Mouse (Mus musculus) neutrophil, adult 5-6 weeks (primary cell): ENCODE data around the gene Prdm10. TPM values are rescaled to one million over a fixed set of nuclear protein-coding genes. Genes with fewer than 3 reads are reported as not detected.
A peak's percentile ranks its signal among the peaks of the same experiment; 100 is the strongest.

ENCODE experiments used
- ATAC-seq: fragments of 151-379, 151-347 bp; 2 replicates; pipeline ENCODE4 v1.8.0; 2017; ENCODE audit warnings: mild to moderate bottlenecking, moderate TSS enrichment; ENCODE audit not compliant: insufficient number of reproducible peaks, poor library complexity, low FRiP score, severe bottlenecking; ENCODE audit errors: extremely low read depth
- total RNA-seq: library from RNA; stranded (forward); fragments of 200-1000 nt; gene quantifications from 2 replicates; pipeline ENCODE4 v1.2.3, GENCODE M21; 2017

The Prdm10 gene
- total RNA-seq, 1 experiment from 2014 or later, result 18.6 TPM

DNA sequence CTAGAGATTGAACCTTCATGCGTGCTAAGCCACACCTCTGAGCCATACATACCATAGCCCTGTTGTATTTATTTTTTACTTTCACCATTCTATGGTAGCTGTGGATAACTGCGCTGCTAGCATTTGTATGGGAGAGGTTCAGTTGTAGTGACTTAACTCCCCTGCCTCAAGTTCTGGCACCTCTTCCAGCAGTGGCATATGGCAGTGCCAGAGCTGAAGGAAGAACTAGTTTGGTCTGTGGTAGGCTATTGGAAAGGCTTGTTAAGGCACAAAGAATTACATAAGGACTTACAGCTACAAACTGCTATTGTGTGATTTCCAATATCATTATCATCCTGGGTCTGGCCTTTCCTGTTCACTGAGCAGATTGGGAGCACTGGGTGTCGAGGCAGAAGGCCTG lies 16.0 kb downstream of the Prdm10 start:
- no peak for ATAC-seq

DNA sequence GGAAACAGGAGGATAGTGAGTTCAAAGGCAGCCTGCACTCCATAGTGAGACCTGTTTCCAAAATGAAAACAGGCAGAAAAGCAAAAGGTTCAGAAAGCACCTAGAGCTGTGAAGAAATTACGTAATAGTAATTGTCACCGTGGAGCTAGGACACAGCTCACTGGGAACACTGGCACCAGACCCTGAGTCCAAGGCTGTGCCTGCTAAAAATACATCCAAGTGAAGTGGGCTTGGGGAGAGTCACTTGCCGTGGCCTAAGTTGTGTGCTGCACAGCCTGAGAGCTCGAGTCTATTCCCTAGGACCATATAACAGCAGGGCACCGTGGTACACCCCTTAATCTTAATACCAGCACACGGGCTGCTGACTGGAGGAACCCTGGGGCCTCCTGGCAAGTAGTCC lies 18.4 kb downstream of the Prdm10 start:
- no peak for ATAC-seq

DNA sequence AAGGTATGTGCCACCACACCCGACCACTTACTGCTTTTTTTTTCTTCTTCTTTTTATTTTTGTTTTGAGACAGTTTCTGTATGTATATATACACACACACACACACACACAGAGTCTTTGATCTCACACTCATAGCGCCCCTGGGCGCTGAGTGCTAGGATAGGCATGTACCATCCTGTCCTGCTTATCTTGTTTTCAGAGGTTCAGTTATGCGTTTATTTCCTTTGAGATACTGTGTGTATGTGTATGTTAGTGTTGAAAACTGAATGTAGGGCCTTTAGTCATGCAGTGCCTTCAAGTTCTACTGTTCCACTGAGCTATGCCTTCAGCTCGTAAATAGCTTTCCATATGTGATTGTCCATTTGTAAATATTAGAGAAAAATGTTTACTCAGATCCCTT lies 20.2 kb downstream of the Prdm10 start:
- ATAC-seq, result no peak

DNA sequence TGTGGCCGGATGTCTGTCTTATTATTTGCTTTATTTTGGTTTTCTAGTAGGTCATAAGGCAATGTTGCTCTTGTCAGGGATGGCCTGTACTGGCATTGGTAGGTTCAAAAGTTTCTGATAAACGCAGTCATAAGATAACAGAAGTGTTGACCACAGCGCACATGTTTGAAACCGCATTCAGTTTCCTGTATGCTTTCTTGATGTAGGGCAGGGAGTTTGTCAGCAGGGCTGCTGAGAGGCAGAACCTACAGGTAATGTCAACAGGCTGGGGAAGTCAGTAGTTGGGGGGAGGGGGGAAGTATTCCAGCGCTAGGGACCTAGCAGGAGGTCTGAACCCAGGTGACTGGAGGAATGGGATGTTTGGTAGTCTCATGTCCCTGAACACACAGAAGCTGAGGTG lies 20.8 kb downstream of the Prdm10 start:
- ATAC-seq, result peak; percentile 45; the same call in 1 of the 2 replicates

DNA sequence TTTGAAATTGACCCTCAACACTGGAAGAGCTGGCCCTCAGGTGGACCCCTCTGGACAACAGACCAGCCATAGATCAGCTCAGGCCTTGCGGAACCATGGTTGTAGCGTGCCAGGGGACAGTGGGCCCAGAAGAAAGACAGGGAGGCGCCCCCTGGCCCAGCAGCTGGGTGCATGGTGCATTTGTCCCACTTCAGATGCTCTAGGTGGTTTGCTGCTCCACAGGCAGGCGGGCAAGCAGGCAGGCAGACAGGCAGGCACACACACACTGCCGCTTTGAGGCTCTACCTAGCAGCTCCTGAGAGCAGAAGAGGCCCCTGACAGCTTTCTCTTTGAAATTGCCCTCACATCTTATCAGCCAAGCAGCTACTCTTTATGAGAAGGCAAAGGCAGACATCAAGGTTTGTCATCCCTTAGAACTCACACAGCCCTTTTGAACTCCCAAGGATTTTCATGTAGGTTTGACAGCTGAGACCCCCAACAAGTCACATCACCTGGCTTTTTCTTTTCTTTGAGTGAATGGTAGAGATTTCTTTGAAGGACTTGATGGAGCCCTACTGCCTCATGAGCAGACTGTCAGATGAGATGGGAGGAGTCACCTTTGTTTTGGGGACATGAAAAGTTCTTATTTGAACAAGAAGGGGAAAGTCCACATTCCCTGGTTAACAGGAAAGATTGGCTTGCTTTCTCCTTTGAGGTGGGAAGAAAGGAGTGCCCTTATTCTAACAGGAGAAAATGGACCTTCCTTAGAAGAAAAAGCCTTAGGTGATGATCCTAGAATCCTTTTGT lies 21.4 kb downstream of the Prdm10 start:
- no peak for ATAC-seq

DNA sequence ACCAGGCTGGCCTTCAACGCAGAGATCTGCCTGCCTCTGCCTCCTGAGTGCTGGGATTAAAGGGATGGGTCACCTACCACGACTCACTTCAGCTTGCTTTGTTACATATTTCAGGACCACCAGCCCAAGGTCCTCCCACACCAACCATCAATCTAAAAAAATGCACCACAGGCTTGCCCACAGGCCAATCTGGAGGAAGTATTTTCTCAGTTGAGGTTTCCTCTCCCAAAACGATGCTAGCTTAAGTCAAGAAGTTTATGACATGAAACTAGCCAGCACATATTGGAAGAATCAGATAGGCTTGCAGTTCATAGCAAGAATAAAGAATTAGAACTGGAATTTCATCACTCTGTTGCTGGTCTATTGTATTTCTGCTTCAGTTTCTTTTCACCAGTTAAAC lies 24.0 kb downstream of the Prdm10 start:
- no peak for ATAC-seq

DNA sequence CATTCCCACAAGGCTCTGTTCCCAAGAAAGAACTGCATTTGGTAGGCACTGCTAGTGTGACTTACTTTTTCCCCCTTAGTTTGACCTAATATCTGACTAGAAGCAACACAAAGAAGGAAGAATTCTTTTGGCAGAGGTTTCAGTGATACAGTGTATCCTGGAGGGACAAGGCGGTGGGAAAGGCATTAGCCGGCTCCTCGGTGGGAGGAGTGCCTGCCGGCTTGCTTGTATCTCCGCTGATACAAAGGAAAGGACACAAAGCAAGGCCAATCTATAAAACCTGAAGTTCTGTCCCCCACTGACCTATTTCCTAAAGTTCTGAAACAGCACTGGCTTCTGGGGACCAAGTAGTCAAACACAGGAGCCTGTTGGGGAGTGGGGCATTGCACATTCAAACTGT lies 24.8 kb downstream of the Prdm10 start:
- no peak for ATAC-seq

DNA sequence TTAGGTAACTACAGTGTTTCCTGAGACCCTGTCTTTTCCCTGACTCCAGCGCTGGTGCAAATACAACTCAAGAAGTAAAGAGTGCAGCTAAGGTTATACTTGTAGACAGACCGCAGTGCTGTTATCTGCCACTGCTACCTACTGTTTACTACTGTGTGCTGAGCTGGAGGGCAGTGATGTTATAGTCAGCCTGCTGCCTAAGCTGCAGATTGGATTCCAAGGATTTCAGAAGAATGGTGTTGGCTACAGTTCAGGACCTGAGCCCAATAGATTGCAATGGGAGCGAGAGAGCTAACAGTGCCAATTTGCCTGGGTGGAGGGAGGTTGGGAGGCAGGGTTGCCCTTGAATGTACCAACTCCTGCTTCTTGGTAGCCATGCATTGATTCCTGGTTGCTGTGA lies 25.5 kb downstream of the Prdm10 start:
- ATAC-seq, result no peak

DNA sequence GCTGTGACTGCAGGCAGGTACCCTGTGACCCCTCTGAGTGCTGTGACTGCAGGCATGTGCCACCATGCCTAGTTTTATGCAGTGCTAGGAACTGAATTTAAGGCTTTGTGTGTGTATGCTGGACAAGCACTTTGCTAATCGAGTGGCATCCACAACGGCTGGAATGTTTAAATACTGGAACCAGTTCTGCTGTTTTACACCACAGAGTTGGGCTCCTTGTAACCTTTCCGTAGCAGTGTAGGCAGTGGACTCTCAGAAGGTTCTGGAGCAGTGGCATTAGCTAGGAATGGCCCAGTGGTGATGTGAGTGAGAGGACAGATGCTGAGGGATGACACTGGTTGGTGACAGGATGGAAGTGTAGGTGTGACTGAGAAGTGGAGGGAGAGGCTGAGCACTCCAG lies 26.9 kb downstream of the Prdm10 start:
- no peak for ATAC-seq

DNA sequence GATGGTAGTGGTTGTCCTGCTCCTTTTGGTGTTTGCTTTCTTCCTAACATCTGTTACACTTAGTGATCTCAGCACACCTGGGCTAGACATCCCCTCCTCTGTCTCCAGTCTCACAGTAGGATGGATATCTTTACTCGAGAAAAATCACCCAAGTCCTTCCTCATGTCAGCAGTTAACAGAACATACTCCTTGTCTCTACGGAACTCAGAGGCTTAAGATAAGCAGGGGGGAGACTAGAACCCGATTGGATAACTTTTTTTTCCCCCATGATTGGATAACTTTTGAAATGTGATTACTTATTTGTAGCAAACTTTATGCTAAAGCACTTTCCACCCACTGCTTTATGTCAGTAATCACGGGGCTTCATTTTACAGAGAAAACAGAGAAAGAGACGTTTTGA lies 28.7 kb downstream of the Prdm10 start:
- ATAC-seq, result no peak

DNA sequence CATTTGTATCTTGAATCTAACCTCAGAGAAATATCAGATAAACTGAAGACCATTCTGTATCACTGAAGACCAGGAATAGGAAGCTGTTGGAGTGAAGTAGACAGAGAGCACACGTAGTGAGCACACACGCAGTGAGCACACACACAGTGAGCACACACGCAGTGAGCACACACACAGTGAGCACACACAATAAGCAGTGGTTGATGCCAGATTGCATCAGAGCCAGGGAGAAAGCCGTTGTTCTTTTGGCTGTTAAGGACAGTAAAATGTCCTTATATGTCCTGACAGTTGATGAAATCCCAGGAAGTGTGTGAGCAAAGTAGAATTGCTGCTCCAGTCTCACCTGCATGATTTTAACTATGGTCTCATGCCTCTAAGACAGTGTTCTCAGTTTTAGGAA lies 30.3 kb downstream of the Prdm10 start:
- no peak for ATAC-seq

DNA sequence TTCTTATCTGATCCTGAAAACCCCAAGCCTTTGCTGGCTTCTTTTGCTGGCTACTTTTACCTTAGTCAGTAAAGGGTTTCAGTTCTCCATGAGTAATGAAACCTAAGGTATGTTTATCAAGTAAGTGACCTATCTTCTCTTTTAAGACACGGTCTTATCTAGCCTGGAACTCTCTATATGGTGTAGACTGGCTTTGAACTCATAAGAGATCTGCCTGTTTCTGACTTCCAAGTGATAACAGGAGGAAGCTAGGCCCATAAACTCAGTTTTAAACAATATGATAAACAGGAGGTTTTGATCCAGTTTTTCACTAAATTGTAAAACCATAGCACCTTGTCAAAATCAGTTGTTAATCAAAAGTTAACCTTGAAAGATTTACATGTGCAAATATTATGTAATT lies 33.5 kb downstream of the Prdm10 start:
- ATAC-seq, result no peak

DNA sequence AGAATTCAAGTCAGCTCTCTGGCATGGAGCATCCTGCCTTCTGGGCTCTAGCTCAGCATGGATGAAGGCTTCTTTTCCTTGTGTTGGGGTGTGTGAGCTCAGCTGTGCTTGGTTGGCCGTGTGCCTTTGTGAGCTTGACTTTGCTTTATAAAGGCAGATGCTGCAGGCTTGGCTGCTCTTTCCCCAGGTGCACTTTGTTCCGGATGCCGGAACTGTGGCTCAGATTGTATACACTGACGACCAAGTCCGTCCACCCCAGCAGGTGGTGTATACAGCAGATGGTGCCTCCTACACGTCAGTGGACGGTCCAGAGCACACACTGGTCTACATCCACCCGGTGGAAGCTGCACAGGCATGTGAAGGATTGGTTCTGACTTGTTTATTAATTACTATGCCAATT lies 35.6 kb downstream of the Prdm10 start:
- no peak for ATAC-seq

DNA sequence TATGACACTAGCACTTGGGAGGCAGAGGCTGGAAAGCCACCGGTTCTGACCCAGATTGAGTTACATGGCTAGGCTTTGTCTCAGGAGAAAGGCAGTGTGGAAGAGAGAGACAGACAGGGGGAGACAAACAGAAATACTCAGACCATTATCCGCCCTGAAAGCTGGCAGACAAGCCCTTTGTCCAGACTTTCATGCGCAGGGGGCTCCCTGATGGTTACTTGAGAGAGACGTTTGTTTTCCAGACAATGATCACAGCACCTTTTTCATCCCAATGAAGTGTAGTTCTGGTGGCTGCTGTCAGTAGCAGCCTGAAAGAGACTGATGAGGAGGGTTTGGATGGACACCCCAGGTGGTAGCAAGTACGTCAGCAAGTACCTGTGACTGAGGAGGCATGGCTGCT lies 38.6 kb downstream of the Prdm10 start:
- ATAC-seq, result no peak

DNA sequence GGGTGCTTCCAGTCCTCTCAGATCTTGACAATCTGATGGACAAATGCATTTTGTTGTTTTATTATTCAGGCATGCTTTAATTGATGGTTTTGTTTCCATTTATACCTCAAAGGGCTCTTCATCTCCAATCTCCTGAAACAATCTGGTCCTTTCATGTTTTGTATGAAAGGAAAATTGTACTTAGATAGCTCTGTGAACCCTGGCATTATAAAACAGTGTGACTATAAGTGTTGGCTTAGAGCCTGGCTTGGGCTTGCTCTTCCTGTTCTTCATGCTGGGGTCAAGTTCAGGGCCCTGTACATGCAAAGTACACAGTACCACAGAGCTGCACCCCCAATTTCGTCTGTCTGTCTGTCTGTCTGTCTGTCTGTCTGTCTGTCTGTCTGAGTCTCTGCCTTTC lies 40.4 kb downstream of the Prdm10 start:
- ATAC-seq, result no peak

DNA sequence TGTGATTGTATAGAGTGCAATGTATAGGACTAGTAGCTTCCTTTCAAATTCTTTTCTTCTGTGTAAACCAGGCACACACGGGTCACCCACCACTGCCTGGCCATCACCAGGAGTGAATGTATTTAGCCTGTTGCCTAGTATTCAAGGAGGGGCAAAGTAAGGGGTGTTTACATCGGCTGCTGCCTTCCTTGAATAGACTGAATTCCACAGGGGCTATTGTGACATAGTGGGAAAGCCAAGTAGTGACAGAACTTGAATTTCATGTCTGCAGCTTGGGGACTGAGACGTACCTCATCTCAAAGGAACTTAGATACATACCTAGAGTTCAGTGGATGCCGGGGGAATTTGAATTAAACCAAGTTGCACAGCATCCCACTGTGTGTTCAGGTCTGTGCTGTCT lies 41.2 kb downstream of the Prdm10 start:
- no peak for ATAC-seq

DNA sequence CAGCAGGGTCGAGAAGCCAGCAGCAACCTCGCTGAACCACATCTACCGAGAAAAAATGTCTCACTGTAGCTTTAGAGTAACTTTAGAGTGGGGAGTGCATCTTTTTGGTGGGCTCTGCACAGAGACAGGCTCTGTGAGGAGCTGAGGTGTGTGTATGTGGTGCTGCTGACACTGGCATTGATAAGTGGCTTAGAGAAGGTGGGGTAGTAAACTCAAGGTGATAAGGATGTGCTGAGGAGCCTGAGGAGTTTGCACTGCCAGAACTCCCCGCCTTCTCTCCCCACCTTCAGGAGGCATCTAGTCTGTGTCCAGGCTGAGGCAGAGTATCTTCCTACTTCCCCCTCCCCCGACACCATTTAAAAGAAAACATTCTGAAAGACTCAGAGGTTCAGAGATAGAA lies 41.8 kb downstream of the Prdm10 start:
- ATAC-seq, result no peak

DNA sequence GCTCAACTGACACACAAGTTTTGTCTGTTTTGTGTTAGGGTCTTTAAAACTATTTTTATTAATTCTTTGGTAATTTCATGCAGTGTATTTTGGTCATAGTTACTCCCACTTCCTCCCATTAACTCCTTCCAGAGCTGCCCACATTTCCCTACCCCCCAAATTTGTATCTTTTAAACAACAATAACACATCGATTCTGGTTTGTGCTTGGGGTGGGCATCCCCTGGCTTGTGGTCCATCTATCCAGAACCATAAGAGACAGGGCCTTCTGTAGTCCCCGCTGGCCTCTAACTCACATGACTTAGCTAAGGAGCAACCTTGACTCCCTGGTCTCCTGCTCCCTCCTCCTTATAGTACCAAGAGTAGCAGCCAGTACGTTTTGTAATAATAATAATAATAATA lies 50.5 kb downstream of the Prdm10 start:
- ATAC-seq, result no peak

DNA sequence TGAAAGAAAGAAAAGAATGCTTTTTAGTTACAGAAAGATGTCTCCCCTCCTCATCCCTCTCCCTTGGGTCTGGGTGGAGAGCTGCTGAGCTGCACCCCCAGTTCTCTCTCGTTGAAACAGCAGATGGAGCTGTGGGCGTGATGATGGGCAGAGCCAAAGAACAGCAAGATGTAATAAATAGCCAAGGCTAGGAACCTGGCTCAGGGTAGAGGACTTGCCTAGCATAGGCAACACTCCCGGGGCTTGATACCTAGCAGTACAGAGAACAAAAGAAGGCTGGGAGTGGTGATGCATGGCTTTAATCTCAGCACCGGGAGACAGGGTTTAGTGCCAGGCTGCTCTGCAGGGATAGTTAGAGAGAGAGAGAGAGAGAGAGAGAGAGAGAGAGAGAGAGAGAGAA lies 50.9 kb downstream of the Prdm10 start:
- no peak for ATAC-seq

DNA sequence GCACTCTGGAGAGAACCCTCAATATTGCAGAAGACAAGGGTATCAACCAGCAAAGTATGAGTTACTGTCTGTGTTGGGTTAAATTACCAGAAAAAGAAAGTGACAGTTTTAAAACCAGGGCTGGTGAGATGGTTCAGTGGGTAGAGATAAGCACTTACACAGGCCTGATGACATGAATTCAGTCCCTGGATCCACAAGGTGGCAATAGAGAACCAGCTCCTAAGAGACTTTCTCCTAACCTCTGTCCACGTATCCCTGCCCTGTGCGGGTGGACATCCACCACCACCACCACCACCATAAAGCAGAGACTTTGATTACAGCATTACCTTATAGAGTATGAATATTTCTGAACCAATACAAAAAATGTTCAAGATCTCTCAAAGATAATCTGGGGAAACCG lies 51.6 kb downstream of the Prdm10 start:
- ATAC-seq, result no peak

DNA sequence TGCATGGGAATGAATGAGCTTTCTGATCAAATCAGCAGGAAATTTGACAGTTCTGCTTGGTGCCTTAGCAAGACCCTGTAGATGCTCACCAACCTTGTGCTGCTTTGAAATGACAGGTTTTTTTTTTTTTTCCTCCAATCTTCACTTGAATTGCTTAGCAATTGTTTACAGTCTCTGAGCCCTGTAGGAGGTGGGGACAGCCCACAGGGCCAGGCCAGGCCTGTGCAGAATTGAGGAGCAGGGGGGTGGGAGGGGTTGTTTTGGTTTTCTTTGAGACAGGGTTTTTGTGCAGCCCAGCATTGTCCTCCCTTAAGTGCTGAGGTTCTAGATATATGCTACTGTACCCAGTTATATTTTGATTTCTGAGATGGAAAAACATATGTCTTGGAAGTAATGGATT lies 52.5 kb downstream of the Prdm10 start:
- ATAC-seq, result no peak
